Mouse (Mus musculus) cerebellum, adult 8-10 months (tissue): ENCODE data around the gene Fgf14.
A peak's percentile ranks its signal among the peaks of the same experiment; 100 is the strongest.
"Not testable (repeated sequence)": the region's sequence is repeated elsewhere in the genome, so short reads cannot be mapped to it uniquely, and the experiment has no call there.

Source experiments
- DNase-seq: peaks from one replicate; pipeline ENCODE4 v3.0.0; 2022

The Fgf14 gene

GRCm38 (mm10) chr14:124191913-124192814 is 484.8 kb downstream of the Fgf14 start:
- peak; percentile 69 for DNase-seq

GRCm38 (mm10) chr14:124180265-124180664 is 496.7 kb downstream of the Fgf14 start:
- no peak for DNase-seq

- DNase-seq = no peak
Measured at GRCm38 (mm10) chr14:124174111-124174510, 502.8 kb downstream of the Fgf14 start.

GRCm38 (mm10) chr14:124163618-124164185 is 513.2 kb downstream of the Fgf14 start:
- no peak for DNase-seq

GRCm38 (mm10) chr14:124147378-124147777 is 529.5 kb downstream of the Fgf14 start:
- no peak for DNase-seq

GRCm38 (mm10) chr14:124107205-124107873 is 569.6 kb downstream of the Fgf14 start:
- no peak for DNase-seq

GRCm38 (mm10) chr14:124083126-124083525 is 593.8 kb downstream of the Fgf14 start:
- DNase-seq = no peak

- DNase-seq = peak; percentile 54
Measured at GRCm38 (mm10) chr14:124044016-124044415, 632.9 kb downstream of the Fgf14 start.

GRCm38 (mm10) chr14:124040651-124041050 is 636.3 kb downstream of the Fgf14 start:
- peak; percentile 36 for DNase-seq

- no peak for DNase-seq
Measured at GRCm38 (mm10) chr14:124037434-124037833, 639.5 kb downstream of the Fgf14 start.

- DNase-seq = no peak
Measured at GRCm38 (mm10) chr14:124036575-124037205, 640.2 kb downstream of the Fgf14 start.

- not testable (repeated sequence) for DNase-seq
Measured at GRCm38 (mm10) chr14:124033302-124033701, 643.6 kb downstream of the Fgf14 start.

- peak; percentile 18 for DNase-seq
Measured at GRCm38 (mm10) chr14:124027886-124028670, 648.8 kb downstream of the Fgf14 start.

- no peak for DNase-seq
Measured at GRCm38 (mm10) chr14:123990591-123991195, 686.2 kb downstream of the Fgf14 start.

GRCm38 (mm10) chr14:123967996-123968395 is 708.9 kb downstream of the Fgf14 start:
- DNase-seq = peak; percentile 18

GRCm38 (mm10) chr14:123966531-123966930 is 710.4 kb downstream of the Fgf14 start:
- DNase-seq = peak; percentile 39
